Mouse (Mus musculus): Measurements from ENCODE around the gene Serpinc1. TPM values are rescaled to one million over a fixed set of nuclear protein-coding genes. Genes with fewer than 3 reads are reported as not detected.

Gene Serpinc1
- total RNA-seq, 2 experiments from 2014 or later = 0.44 to 0.49 TPM

DNA sequence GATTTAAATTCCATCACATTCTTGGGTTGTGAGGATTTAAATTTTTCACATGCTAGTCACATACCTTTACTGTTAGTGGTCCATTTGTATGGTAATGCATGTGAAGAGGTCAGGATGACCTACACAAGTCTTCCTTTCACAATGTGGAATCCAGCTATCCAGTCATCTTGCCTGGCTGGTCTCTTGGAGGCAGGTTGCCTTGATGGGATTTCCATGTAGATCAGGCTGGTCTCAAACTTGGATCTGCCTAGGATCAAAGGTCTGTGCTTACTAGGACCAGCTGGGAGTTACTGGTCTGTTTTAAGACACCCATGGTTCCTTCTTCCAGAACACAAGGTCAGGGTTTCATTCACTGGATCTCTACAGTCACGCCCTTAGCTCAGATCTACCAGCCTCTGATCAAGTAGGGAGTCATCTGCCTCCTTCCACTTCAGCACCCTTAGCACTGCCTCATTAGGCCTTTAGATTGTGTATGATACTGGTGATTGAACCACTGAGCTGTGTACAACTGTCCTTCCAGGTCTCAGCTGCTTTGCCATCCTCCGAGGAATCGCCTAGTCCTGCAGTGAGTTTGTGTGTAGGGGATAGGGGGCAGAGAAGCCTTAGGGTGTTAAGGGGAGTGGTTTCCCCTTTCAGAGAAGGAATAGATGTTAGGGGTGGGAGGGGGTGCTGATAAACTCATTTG is 61.5 kb downstream of the Serpinc1 start:
- Histone ChIP-seq H3K27ac (0 out of 2 replicates have a peak overlapping the region, but pooled peaks have one; percentile 16), H3K4me3 (no peak overlapping the region)
- no peak for TF ChIP-seq CTCF (conservative IDR thresholded peaks at IDR 0.05)
- no peak for DNase-seq (ENCODE audit: low spot score in 2 of 2)

GRCm38 (mm10) chr1:161040426-161040770 is 62.0 kb downstream of the Serpinc1 start:
- H3K4me3 ChIP-seq = no peak overlapping the region
- DNase-seq (ENCODE audit: low spot score in 2 of 2) = no peak
- TF ChIP-seq CTCF (conservative IDR thresholded peaks at IDR 0.05) = no peak
- no peak overlapping the region for H3K27ac ChIP-seq

- Histone ChIP-seq H3K4me3 (no peak overlapping the region), H3K27ac (no peak overlapping the region)
- TF ChIP-seq CTCF (conservative IDR thresholded peaks at IDR 0.05) = no peak
- no peak for DNase-seq (ENCODE audit: low spot score in 2 of 2)
Measured at GRCm38 (mm10) chr1:161040855-161041254, 62.5 kb downstream of the Serpinc1 start.

DNA sequence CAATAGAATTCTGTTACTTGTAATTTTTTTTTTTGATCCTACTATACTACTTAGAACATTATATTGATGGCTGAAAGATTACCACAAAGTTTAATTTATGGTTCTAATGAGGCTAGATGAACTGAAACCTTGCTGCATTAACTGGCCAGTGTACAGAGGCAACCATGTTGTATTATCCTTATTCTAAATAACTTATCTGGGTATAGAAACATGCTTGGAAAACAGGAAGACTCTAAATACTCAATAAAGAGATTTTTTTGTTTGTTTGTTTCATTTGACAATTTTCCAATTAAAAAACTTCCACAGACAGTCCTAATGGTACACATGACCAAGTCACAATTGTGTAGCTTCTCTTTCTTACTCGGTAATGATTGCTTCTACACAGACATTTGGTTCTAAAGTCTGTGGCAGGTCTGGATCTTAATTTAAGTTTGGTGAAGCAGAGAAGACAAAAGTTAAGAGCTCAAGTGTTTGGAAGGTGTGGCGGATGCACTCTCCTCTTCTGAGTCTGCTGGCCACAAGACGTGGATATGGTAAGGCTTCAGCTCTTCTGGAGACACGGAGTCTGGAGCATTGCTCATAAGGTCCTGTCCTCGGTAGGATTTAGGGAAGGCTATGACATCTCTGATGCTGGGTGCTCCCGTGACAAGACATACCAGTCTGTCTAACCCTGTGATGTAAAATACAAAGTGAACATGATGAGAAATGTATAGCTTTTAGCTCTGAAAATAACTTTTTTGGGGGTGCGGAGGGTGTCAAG is 63.1 kb downstream of the Serpinc1 start:
- no peak for DNase-seq (ENCODE audit: low spot score in 2 of 2)

GRCm38 (mm10) chr1:161046972-161047371 is 68.6 kb downstream of the Serpinc1 start:
- DNase-seq (ENCODE audit: low spot score in 2 of 2) = no peak
- TF ChIP-seq CTCF (conservative IDR thresholded peaks at IDR 0.05) = no peak
- no peak overlapping the region for H3K4me3 ChIP-seq
- no peak overlapping the region for H3K27ac ChIP-seq

More for the DNA sequence above, 63.1 kb downstream of the Serpinc1 start:
- no peak overlapping the region for H3K4me3 ChIP-seq
- no peak for TF ChIP-seq CTCF (conservative IDR thresholded peaks at IDR 0.05)
- no peak overlapping the region for H3K27ac ChIP-seq

Other genes with a start within 250 kb of the Serpinc1 start
- gene Rabgap1l, start 185.4 kb upstream of the Serpinc1 start, total RNA-seq (2021) = 100 to 1,000 TPM; 241 to 255 TPM
- gene Rc3h1, start 72.2 kb upstream of the Serpinc1 start, total RNA-seq (2021) = 10 to 100 TPM; 39.1 to 41.4 TPM
- 10 to 100 TPM; 17.5 to 20.1 TPM for gene Zbtb37, start 56.3 kb downstream of the Serpinc1 start, total RNA-seq (2021)
- gene Dars2, start 92.1 kb downstream of the Serpinc1 start, total RNA-seq (2021) = 10 to 100 TPM; 24.1 to 25.0 TPM
- gene Cenpl, start 92.1 kb downstream of the Serpinc1 start, total RNA-seq (2021) = 1 to 10 TPM; 1.3 to 1.8 TPM
- 10 to 100 TPM; 16.3 to 17.3 TPM for gene Klhl20, start 152.9 kb downstream of the Serpinc1 start, total RNA-seq (2021)
- 10 to 100 TPM; 44.7 to 54.3 TPM for gene Ankrd45, start 164.1 kb downstream of the Serpinc1 start, total RNA-seq (2021)
- gene Tex50, start 180.7 kb downstream of the Serpinc1 start, total RNA-seq (2021) = not detected